23 mouse cellular contexts compared by ENCODE assay signal in genomic region chr11:7073556-7073955, GRCm38 (mm10). TPM values are rescaled to one million over a fixed set of nuclear protein-coding genes. Genes with fewer than 3 reads are reported as not detected.
DNase-seq lines count a peak whose midpoint lies in the region; ATAC-seq lines count a peak whose summit lies in the region.
"Had no signal": no experiment of that assay in that cellular context is flagged by ENCODE, and none has a peak within 500 bp of the region (broad histone marks: within the 10 kb centered on the region; RNA-seq: fewer than 3 reads in every experiment).

No protein-coding gene starts in this region.

- DNase-seq in cerebellum, postnatal 10 days, result peak; percentile 72 to 77
- no peak for DNase-seq in cerebellum, adult 11 months
- DNase-seq in frontal cortex, postnatal 25 days (ENCODE audit: low spot score in 2 of 2), result no peak
- peak; percentile 28 to 39 for DNase-seq in layer of hippocampus, postnatal 10 days (ENCODE audit: low spot score in 2 of 2)
- DNase-seq in layer of hippocampus, postnatal 25 days (ENCODE audit: extremely low spot score in 1 of 2, low spot score in 1 of 2), result no peak
- DNase-seq in cerebellum, postnatal 25 days, result peak; percentile 53 to 65
- DNase-seq: adrenal gland, postnatal 14 days; gastrocnemius, adult 2 months; gastrocnemius, postnatal 36 days; heart, adult 18-20 months; heart, postnatal 36 days; kidney, adult 18-20 months; kidney, postnatal 36 days; left cerebral cortex, postnatal 4 days; liver, embryonic 13.5 days; lung, adult 18-20 months; lung, postnatal 4 days; thymus, adult 2 months; thymus, postnatal 36 days had no signal

- ATAC-seq in frontal cortex, adult (ENCODE audit: low TSS enrichment), result 0 out of 2 replicates have a peak, but pooled peaks have one; percentile 10
- ATAC-seq: CD4-positive, CD25-positive, alpha-beta regulatory T cell, adult 4 months; lung, postnatal 0 days had no signal

RNA-seq across cellular contexts. Expression of gene Adcy1, which starts 10.3 kb away (rescaled TPM):
- 100 to 1,000 TPM; 191 to 208 TPM for total RNA-seq in layer of hippocampus, postnatal 10 days (2021)
- 100 to 1,000 TPM; 303 to 367 TPM for total RNA-seq in layer of hippocampus, postnatal 25 days (2021)
- total RNA-seq: monocyte, adult 5-6 weeks had no signal

Comparison
In these comparisons a context has a peak if more than half of its experiments do, and no peak if none do; other contexts are left out.
1. DNase-seq: peak in cerebellum, postnatal 10 days (2 of 2), layer of hippocampus, postnatal 10 days (2 of 2) and cerebellum, postnatal 25 days (2 of 2); none in cerebellum, adult 11 months (single experiment), frontal cortex, postnatal 25 days (0 of 2) and layer of hippocampus, postnatal 25 days (0 of 2).